In genomic region chr17:24559146-24559545, GRCm38 (mm10) we compare ENCODE assay signal across 8 mouse cellular contexts. TPM values are rescaled to one million over a fixed set of nuclear protein-coding genes. Genes with fewer than 3 reads are reported as not detected.
DNase-seq lines count a peak whose midpoint lies in the region; ATAC-seq and TF ChIP-seq lines count a peak whose summit lies in the region.

No protein-coding gene starts in this region.

- H3K36me3 ChIP-seq in C2C12 (ENCODE audit: control insufficient read depth, insufficient read depth): peaks cover 17% of the 10 kb centered on the region
- H3K36me3 ChIP-seq in forebrain, embryonic 10.5 days (replicated peaks): peaks cover 10% of the 10 kb centered on the region; the same call in 1 of the 2 replicates
- H3K36me3 ChIP-seq in heart, postnatal 0 days (replicated peaks; ENCODE audit: control insufficient read depth, insufficient read depth, low read length): 0 out of 2 replicates have a peak, but pooled peaks cover 2% of the 10 kb centered on the region
- H3K36me3 ChIP-seq in limb, embryonic 13.5 days: peaks cover 4% of the 10 kb centered on the region; the same call in 1 of the 2 replicates
- H3K36me3 ChIP-seq in neural tube, embryonic 13.5 days: 0 out of 2 replicates have a peak, but pooled peaks cover 6% of the 10 kb centered on the region

- 51% methylated on average over 3 of the region's 3 CpGs for WGBS in forebrain, embryonic 10.5 days
- 53% methylated on average over 3 of the region's 3 CpGs for WGBS in heart, postnatal 0 days
- 35% methylated on average over 3 of the region's 3 CpGs for WGBS in limb, embryonic 13.5 days
- WGBS in neural tube, embryonic 13.5 days: 36% methylated on average over 3 of the region's 3 CpGs

- peak overlapping the region; percentile 83 for H3K27ac ChIP-seq in forebrain, embryonic 10.5 days
- peak overlapping the region; percentile 90 for H3K27ac ChIP-seq in heart, postnatal 0 days (ENCODE audit: low read depth)
- H3K27ac ChIP-seq in limb, embryonic 13.5 days: peak overlapping the region; percentile 93
- H3K27ac ChIP-seq in neural tube, embryonic 13.5 days (replicated peaks): peak overlapping the region; percentile 89

- TF ChIP-seq EP300 in heart, postnatal 0 days (IDR thresholded peaks at IDR 0.05; ENCODE audit: low read depth): no peak

- ATAC-seq in heart, postnatal 0 days (ENCODE audit: insufficient read depth, low read depth): peak; percentile 55
- peak; percentile 89 for ATAC-seq in limb, embryonic 13.5 days (ENCODE audit: low FRiP score, low read depth)
- ATAC-seq in neural tube, embryonic 13.5 days (ENCODE audit: low read depth): peak; percentile 52

- no peak for DNase-seq in forebrain, embryonic 10.5 days (ENCODE audit: extremely low spot score, low spot score)
- DNase-seq in heart, postnatal 0 days (ENCODE audit: low spot score): no peak
- DNase-seq in layer of hippocampus, postnatal 25 days (ENCODE audit: extremely low spot score in 1 of 2, low spot score in 1 of 2): no peak
- DNase-seq in ovary, adult 18-20 months (ENCODE audit: low spot score): no peak
- no peak for DNase-seq in right cerebral cortex, adult 2 months (ENCODE audit: low spot score in 2 of 2)

- H3K9ac ChIP-seq in heart, postnatal 0 days (replicated peaks; ENCODE audit: low read depth, low read length): no peak overlapping the region
- H3K9ac ChIP-seq in limb, embryonic 13.5 days: peak overlapping the region; percentile 8; the same call in 1 of the 2 replicates
- peak overlapping the region; percentile 22; the same call in 1 of the 2 replicates for H3K9ac ChIP-seq in neural tube, embryonic 13.5 days

- no peak overlapping the region for H3K4me3 ChIP-seq in C2C12 (ENCODE audit: insufficient read depth, poor library complexity, severe bottlenecking)
- peak overlapping the region; percentile 31 for H3K4me3 ChIP-seq in forebrain, embryonic 10.5 days
- no peak overlapping the region for H3K4me3 ChIP-seq in heart, postnatal 0 days (ENCODE audit: low read depth, low read length)
- peak overlapping the region; percentile 7; the same call in 1 of the 2 replicates for H3K4me3 ChIP-seq in limb, embryonic 13.5 days
- no peak overlapping the region for H3K4me3 ChIP-seq in neural tube, embryonic 13.5 days

- no peak for TF ChIP-seq CTCF in C2C12 (IDR thresholded peaks at IDR 0.05; ENCODE audit: control insufficient read depth, insufficient read depth, insufficient read length)
- no peak for TF ChIP-seq CTCF in heart, postnatal 0 days (IDR thresholded peaks at IDR 0.05; ENCODE audit: low read depth)

- peaks cover 68% of the 10 kb centered on the region for H3K79me3 ChIP-seq in C2C12 (ENCODE audit: low read depth)

- peaks cover 34% of the 10 kb centered on the region for H3K4me1 ChIP-seq in forebrain, embryonic 10.5 days
- H3K4me1 ChIP-seq in heart, postnatal 0 days (ENCODE audit: control insufficient read depth, insufficient read depth): peaks cover 47% of the 10 kb centered on the region
- H3K4me1 ChIP-seq in limb, embryonic 13.5 days: peaks cover 50% of the 10 kb centered on the region
- H3K4me1 ChIP-seq in neural tube, embryonic 13.5 days (replicated peaks): peaks cover 48% of the 10 kb centered on the region

- H3K79me2 ChIP-seq in C2C12 (ENCODE audit: control insufficient read depth, insufficient read depth): peaks cover 99% of the 10 kb centered on the region

- no peaks in the 10 kb centered on the region for H3K9me3 ChIP-seq in forebrain, embryonic 10.5 days
- H3K9me3 ChIP-seq in heart, postnatal 0 days (replicated peaks; ENCODE audit: control insufficient read depth, low read length): no peaks in the 10 kb centered on the region
- H3K9me3 ChIP-seq in limb, embryonic 13.5 days: no peaks in the 10 kb centered on the region
- no peaks in the 10 kb centered on the region for H3K9me3 ChIP-seq in neural tube, embryonic 13.5 days

- no peak overlapping the region for H3ac ChIP-seq in C2C12 (ENCODE audit: control insufficient read depth, insufficient read length, low read depth)

- no peaks in the 10 kb centered on the region for H3K27me3 ChIP-seq in C2C12 (ENCODE audit: control insufficient read depth, insufficient read depth, insufficient read length)
- no peaks in the 10 kb centered on the region for H3K27me3 ChIP-seq in forebrain, embryonic 10.5 days (ENCODE audit: poor library complexity, severe bottlenecking)
- H3K27me3 ChIP-seq in heart, postnatal 0 days (ENCODE audit: control insufficient read depth, insufficient read depth, low read length): no peaks in the 10 kb centered on the region
- H3K27me3 ChIP-seq in limb, embryonic 13.5 days: no peaks in the 10 kb centered on the region
- no peaks in the 10 kb centered on the region for H3K27me3 ChIP-seq in neural tube, embryonic 13.5 days

- peak overlapping the region; percentile 2; the same call in 1 of the 2 replicates for H3K4me2 ChIP-seq in heart, postnatal 0 days (ENCODE audit: low read depth, low read length)
- peak overlapping the region; percentile 49 for H3K4me2 ChIP-seq in limb, embryonic 13.5 days (replicated peaks)
- peak overlapping the region; percentile 7; the same call in 1 of the 2 replicates for H3K4me2 ChIP-seq in neural tube, embryonic 13.5 days

TF ChIP-seq in C2C12, 6 proteins besides CTCF, POLR2A, EP300 and RAD21:
- no peak for TF ChIP-seq CEBPB (IDR thresholded peaks at IDR 0.05; ENCODE audit: low read depth)
- TF ChIP-seq MYOD1 (IDR thresholded peaks at IDR 0.05; ENCODE audit: control insufficient read depth, insufficient read length, low read depth): peak; percentile 35
TF ChIP-seq in C2C12: peak in this region for 1.

RNA-seq across cellular contexts. Expression of gene Pkd1, which starts 9.5 kb away (rescaled TPM):
- 50.6 TPM for polyA plus RNA-seq in C2C12 (2012; fragmentation: generic; extraction: Trizol)
- 12.9 and 16.3 TPM in 2 replicates for polyA plus RNA-seq in forebrain, embryonic 10.5 days (2016; fragmentation: Nextera tagmentation; extraction: Ambion mirVana)
- total RNA-seq in heart, postnatal 0 days (2014; rRNA removed; ENCODE audit: low replicate concordance): 44.5 and 57.5 TPM in 2 replicates
- 7.1 and 9.8 TPM in 2 replicates for polyA plus RNA-seq in heart, postnatal 0 days (2015; fragmentation: Nextera tagmentation; extraction: Ambion mirVana)
- 22.3 and 36.6 TPM in 2 replicates for polyA plus RNA-seq in limb, embryonic 13.5 days (2015; fragmentation: Nextera tagmentation; extraction: Ambion mirVana)
- polyA plus RNA-seq in neural tube, embryonic 13.5 days (2015; fragmentation: Nextera tagmentation; extraction: Ambion mirVana): 20.1 and 22.9 TPM in 2 replicates
- 10 to 100 TPM; 68.9 to 89.9 TPM for total RNA-seq in layer of hippocampus, postnatal 25 days (2021)

RNA-seq across cellular contexts. Expression of gene Rab26, which starts 25.1 kb away (rescaled TPM):
- 0.42 TPM for polyA plus RNA-seq in C2C12 (2012; fragmentation: generic; extraction: Trizol)
- polyA plus RNA-seq in forebrain, embryonic 10.5 days (2016; fragmentation: Nextera tagmentation; extraction: Ambion mirVana): 1.9 and 3.5 TPM in 2 replicates
- total RNA-seq in heart, postnatal 0 days (2014; rRNA removed; ENCODE audit: low replicate concordance): 0.27 TPM in 1 of 2 replicates, not detected in the other
- polyA plus RNA-seq in heart, postnatal 0 days (2015; fragmentation: Nextera tagmentation; extraction: Ambion mirVana): 0.46 and 0.54 TPM in 2 replicates
- 3.4 TPM in 2 replicates for polyA plus RNA-seq in limb, embryonic 13.5 days (2015; fragmentation: Nextera tagmentation; extraction: Ambion mirVana)
- polyA plus RNA-seq in neural tube, embryonic 13.5 days (2015; fragmentation: Nextera tagmentation; extraction: Ambion mirVana): 1.5 and 1.6 TPM in 2 replicates
- total RNA-seq in layer of hippocampus, postnatal 25 days (2021): 10 to 100 TPM; 65.1 to 72.1 TPM

RNA-seq across cellular contexts. Expression of gene Traf7, which starts 31.4 kb away (rescaled TPM):
- 142 TPM for polyA plus RNA-seq in C2C12 (2012; fragmentation: generic; extraction: Trizol)
- 128 and 132 TPM in 2 replicates for polyA plus RNA-seq in forebrain, embryonic 10.5 days (2016; fragmentation: Nextera tagmentation; extraction: Ambion mirVana)
- total RNA-seq in heart, postnatal 0 days (2014; rRNA removed; ENCODE audit: low replicate concordance): 206 and 281 TPM in 2 replicates
- 46.0 and 48.9 TPM in 2 replicates for polyA plus RNA-seq in heart, postnatal 0 days (2015; fragmentation: Nextera tagmentation; extraction: Ambion mirVana)
- 96.2 and 103 TPM in 2 replicates for polyA plus RNA-seq in limb, embryonic 13.5 days (2015; fragmentation: Nextera tagmentation; extraction: Ambion mirVana)
- 70.1 and 82.9 TPM in 2 replicates for polyA plus RNA-seq in neural tube, embryonic 13.5 days (2015; fragmentation: Nextera tagmentation; extraction: Ambion mirVana)
- 10 to 100 TPM; 69.9 to 88.9 TPM for total RNA-seq in layer of hippocampus, postnatal 25 days (2021)

Comparison
In these comparisons a context has a peak if more than half of its experiments do, and no peak if none do; other contexts are left out.
1. H3K4me3 ChIP-seq: peak in forebrain, embryonic 10.5 days (single experiment) and limb, embryonic 13.5 days (single experiment); none in C2C12 (single experiment), heart, postnatal 0 days (single experiment) and neural tube, embryonic 13.5 days (single experiment).
2. Peak in every context shown above with its lines, with median percentiles within 50 percentile points of each other: H3K27ac ChIP-seq, ATAC-seq and H3K4me2 ChIP-seq.